Comparison of ENCODE assay signal across 27 mouse cellular contexts in genomic region chr14:9157941-9158340, GRCm38 (mm10).
DNase-seq lines count a peak whose midpoint lies in the region; ATAC-seq and TF ChIP-seq lines count a peak whose summit lies in the region.
"Had no signal": no experiment of that assay in that cellular context is flagged by ENCODE, and none has a peak within 500 bp of the region (broad histone marks: within the 10 kb centered on the region; RNA-seq: fewer than 3 reads in every experiment).

No protein-coding gene starts in this region.

- no peaks in the 10 kb centered on the region for H3K4me1 ChIP-seq in hindbrain, embryonic 10.5 days (replicated peaks)
- H3K4me1 ChIP-seq in hindbrain, postnatal 0 days (ENCODE audit: insufficient read depth, low read length) = no peaks in the 10 kb centered on the region
- no peaks in the 10 kb centered on the region for H3K4me1 ChIP-seq in embryonic facial prominence, embryonic 11.5 days (ENCODE audit: control insufficient read depth, insufficient read depth, low read length)
- H3K4me1 ChIP-seq: forebrain, embryonic 12.5 days; forebrain, embryonic 15.5 days; heart, embryonic 10.5 days; heart, embryonic 13.5 days; hindbrain, embryonic 13.5 days had no signal

- 60% methylated on average over 3 of the region's 3 CpGs for WGBS in hindbrain, embryonic 10.5 days
- WGBS in hindbrain, postnatal 0 days = 86% methylated on average over 3 of the region's 3 CpGs
- 16% methylated on average over 3 of the region's 3 CpGs for WGBS in embryonic facial prominence, embryonic 11.5 days

- H3K9ac ChIP-seq in hindbrain, postnatal 0 days (replicated peaks; ENCODE audit: low read length) = no peak overlapping the region
- H3K9ac ChIP-seq in embryonic facial prominence, embryonic 11.5 days (replicated peaks; ENCODE audit: low read length) = no peak overlapping the region
- H3K9ac ChIP-seq: embryonic facial prominence, embryonic 13.5 days; forebrain, embryonic 12.5 days; forebrain, embryonic 15.5 days; heart, embryonic 13.5 days; hindbrain, embryonic 13.5 days had no signal

- no peaks in the 10 kb centered on the region for H3K27me3 ChIP-seq in hindbrain, embryonic 10.5 days (ENCODE audit: insufficient read depth, poor library complexity, severe bottlenecking)
- H3K27me3 ChIP-seq in hindbrain, postnatal 0 days (ENCODE audit: insufficient read depth, low read length) = no peaks in the 10 kb centered on the region
- no peaks in the 10 kb centered on the region for H3K27me3 ChIP-seq in embryonic facial prominence, embryonic 11.5 days (ENCODE audit: control insufficient read depth, insufficient read depth, low read length)
- H3K27me3 ChIP-seq: embryonic facial prominence, embryonic 13.5 days; forebrain, embryonic 12.5 days; forebrain, embryonic 15.5 days; heart, embryonic 13.5 days; hindbrain, embryonic 13.5 days had no signal

- no peaks in the 10 kb centered on the region for H3K36me3 ChIP-seq in hindbrain, embryonic 10.5 days
- H3K36me3 ChIP-seq in hindbrain, postnatal 0 days (ENCODE audit: insufficient read depth, low read length) = no peaks in the 10 kb centered on the region
- H3K36me3 ChIP-seq in embryonic facial prominence, embryonic 11.5 days (replicated peaks; ENCODE audit: control insufficient read depth, insufficient read depth, low read depth, low read length) = no peaks in the 10 kb centered on the region
- H3K36me3 ChIP-seq: embryonic facial prominence, embryonic 13.5 days; forebrain, embryonic 12.5 days; forebrain, embryonic 15.5 days; heart, embryonic 10.5 days; heart, embryonic 13.5 days; hindbrain, embryonic 13.5 days had no signal

- DNase-seq in hindbrain, embryonic 10.5 days (ENCODE audit: low spot score) = peak; percentile 5
- DNase-seq in hindbrain, postnatal 0 days (ENCODE audit: low spot score) = no peak
- peak; percentile 60 for DNase-seq in embryo, embryonic 10 days (ENCODE audit: low spot score)
- DNase-seq in embryo, embryonic 11.5 days (ENCODE audit: low read depth, low spot score) = peak; percentile 4
- peak; percentile 46 for DNase-seq in embryonic facial prominence, embryonic 11.5 days (ENCODE audit: low spot score)
- no peak for DNase-seq in cerebellum, adult 11 months
- no peak for DNase-seq in yolk sac, embryonic 10.5 days (ENCODE audit: low spot score)
- DNase-seq in heart, adult 8-10 months (ENCODE audit: low spot score) = no peak
- DNase-seq: adrenal gland, adult 8-10 months; adrenal gland, postnatal 25 days; cerebellum, adult 18-20 months; cerebellum, adult 9-11 months; cerebellum, postnatal 25 days; gastrocnemius, postnatal 25 days; heart, adult 18-20 months; heart, postnatal 14 days had no signal

- no peak for TF ChIP-seq CTCF in hindbrain, postnatal 0 days (IDR thresholded peaks at IDR 0.05; ENCODE audit: low read depth)

- H3K9me3 ChIP-seq in hindbrain, embryonic 10.5 days = no peaks in the 10 kb centered on the region
- no peaks in the 10 kb centered on the region for H3K9me3 ChIP-seq in hindbrain, postnatal 0 days (ENCODE audit: low read length)
- H3K9me3 ChIP-seq in embryonic facial prominence, embryonic 11.5 days (replicated peaks; ENCODE audit: control insufficient read depth, low read length) = no peaks in the 10 kb centered on the region
- H3K9me3 ChIP-seq: embryonic facial prominence, embryonic 13.5 days; forebrain, embryonic 12.5 days; forebrain, embryonic 15.5 days; heart, embryonic 10.5 days; heart, embryonic 13.5 days; hindbrain, embryonic 13.5 days had no signal

- H3K4me3 ChIP-seq in hindbrain, embryonic 10.5 days = no peak overlapping the region
- H3K4me3 ChIP-seq in hindbrain, postnatal 0 days (ENCODE audit: low read length) = no peak overlapping the region
- H3K4me3 ChIP-seq in embryonic facial prominence, embryonic 11.5 days (ENCODE audit: low read depth, low read length) = no peak overlapping the region
- H3K4me3 ChIP-seq: embryonic facial prominence, embryonic 13.5 days; erythroblast, embryonic 14.5 days; forebrain, embryonic 12.5 days; forebrain, embryonic 15.5 days; heart, embryonic 10.5 days; heart, embryonic 13.5 days; hindbrain, embryonic 13.5 days had no signal

- H3K27ac ChIP-seq in hindbrain, embryonic 10.5 days = no peak overlapping the region
- no peak overlapping the region for H3K27ac ChIP-seq in hindbrain, postnatal 0 days
- H3K27ac ChIP-seq in embryonic facial prominence, embryonic 11.5 days (replicated peaks; ENCODE audit: low read depth, low read length) = no peak overlapping the region
- H3K27ac ChIP-seq: embryonic facial prominence, embryonic 13.5 days; forebrain, embryonic 12.5 days; forebrain, embryonic 15.5 days; heart, embryonic 10.5 days; heart, embryonic 13.5 days; hindbrain, embryonic 13.5 days had no signal

- H3K4me2 ChIP-seq in hindbrain, postnatal 0 days (ENCODE audit: low read depth, low read length) = no peak overlapping the region
- no peak overlapping the region for H3K4me2 ChIP-seq in embryonic facial prominence, embryonic 11.5 days (ENCODE audit: low read depth, low read length)
- H3K4me2 ChIP-seq: embryonic facial prominence, embryonic 13.5 days; forebrain, embryonic 12.5 days; forebrain, embryonic 15.5 days; heart, embryonic 13.5 days; hindbrain, embryonic 13.5 days had no signal

- ATAC-seq in hindbrain, postnatal 0 days = no peak
- ATAC-seq in embryonic facial prominence, embryonic 11.5 days (replicated peaks; ENCODE audit: insufficient number of reproducible peaks, low FRiP score, low TSS enrichment, low read depth) = no peak
- ATAC-seq: activated CD4-positive, CD25-positive, alpha-beta regulatory T cell, adult 4 months; forebrain, embryonic 15.5 days; hindbrain, embryonic 16.5 days; inflammation-experienced regulatory T-cells, adult 6 months; intestine, embryonic 16.5 days had no signal

Comparison
In these comparisons a context has a peak if more than half of its experiments do, and no peak if none do; other contexts are left out.
1. DNase-seq: peak in hindbrain, embryonic 10.5 days (single experiment), embryo, embryonic 10 days (single experiment), embryo, embryonic 11.5 days (single experiment) and embryonic facial prominence, embryonic 11.5 days (single experiment); none in hindbrain, postnatal 0 days (single experiment), cerebellum, adult 11 months (single experiment), yolk sac, embryonic 10.5 days (single experiment) and heart, adult 8-10 months (single experiment).